Mouse (Mus musculus): ENCODE results near the gene Zranb2.

DNA sequence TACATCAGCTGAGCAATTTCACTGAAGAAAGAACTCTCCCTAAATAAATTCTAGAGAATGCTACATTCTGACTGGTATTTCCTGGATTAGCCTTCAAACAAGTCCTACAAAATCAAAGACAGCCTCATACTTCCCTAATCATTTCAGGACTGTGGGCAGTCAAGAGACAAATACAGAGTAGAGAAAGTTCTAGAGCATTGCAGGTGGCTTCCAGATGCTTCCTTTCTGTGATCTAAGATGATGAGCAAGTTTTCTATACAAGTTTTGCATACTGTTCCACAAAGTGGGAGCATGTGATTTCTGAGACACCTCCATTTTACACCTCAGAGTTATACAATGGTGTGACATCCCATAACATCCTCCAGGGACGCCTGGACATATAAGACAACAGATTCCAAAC lies 10.1 kb upstream of the Zranb2 start:
- TF ChIP-seq CTCF (IDR thresholded peaks at IDR 0.05; ENCODE audit: extremely low read depth, insufficient read depth, insufficient read length, insufficient replicate concordance) = no peak
- no peak for TF ChIP-seq POLR2A (IDR thresholded peaks at IDR 0.05; ENCODE audit: low read depth, low read length)
